Mouse (Mus musculus): ENCODE data around the gene Gm10428. TPM values are rescaled to one million over a fixed set of nuclear protein-coding genes. Genes with fewer than 3 reads are reported as not detected.
A peak's percentile ranks its signal among the peaks of the same experiment; 100 is the strongest.
"Not testable (repeated sequence)": the region's sequence is repeated elsewhere in the genome, so short reads cannot be mapped to it uniquely, and the experiment has no call there.

The Gm10428 gene
- polyA plus RNA-seq, 1 experiment from 2014 or later, result not detected

GRCm38 (mm10) chr11:62747227-62747626, 5.7 kb upstream of the Gm10428 start:
- WGBS, result 64% methylated on average over 9 of the region's 9 CpGs
- Histone ChIP-seq H3K4me1 (peaks cover 13% of the 10 kb centered on the region; the same call in 1 of the 2 replicates), H3K27ac (no peak overlapping the region), H3K4me3 (no peak overlapping the region), H3K36me3 (replicated peaks) (no peaks in the 10 kb centered on the region), H3K9me3 (no peaks in the 10 kb centered on the region), H3K27me3 (replicated peaks) (no peaks in the 10 kb centered on the region), H3K9ac (no peak overlapping the region), H3K4me2 (no peak overlapping the region)
- ATAC-seq (replicated peaks), result no peak

- Histone ChIP-seq H3K36me3 (replicated peaks) (no peaks in the 10 kb centered on the region), H3K27me3 (replicated peaks) (no peaks in the 10 kb centered on the region), H3K4me2 (no peak overlapping the region), H3K9me3 (no peaks in the 10 kb centered on the region), H3K9ac (no peak overlapping the region), H3K4me1 (peaks cover 13% of the 10 kb centered on the region; the same call in 1 of the 2 replicates), H3K27ac (no peak overlapping the region), H3K4me3 (no peak overlapping the region)
- WGBS, result 74% methylated on average over 4 of the region's 4 CpGs
- ATAC-seq (replicated peaks), result no peak
Observed at GRCm38 (mm10) chr11:62748062-62748461, 4.8 kb upstream of the Gm10428 start.

- not testable (repeated sequence) for H3K4me2 ChIP-seq; ATAC-seq (replicated peaks); H3K9me3 ChIP-seq; H3K36me3 ChIP-seq (replicated peaks); H3K4me3 ChIP-seq; H3K27ac ChIP-seq; H3K27me3 ChIP-seq (replicated peaks); H3K9ac ChIP-seq
- peaks cover 13% of the 10 kb centered on the region; the same call in 1 of the 2 replicates for H3K4me1 ChIP-seq
- 92% methylated on average over 13 of the region's 13 CpGs for WGBS
Observed at GRCm38 (mm10) chr11:62749445-62749844, 3.5 kb upstream of the Gm10428 start.

GRCm38 (mm10) chr11:62752191-62752590, 709 bp upstream of the Gm10428 start:
- no peak overlapping the region for H3K4me2 ChIP-seq
- 73% methylated on average over 11 of the region's 11 CpGs for WGBS

GRCm38 (mm10) chr11:62756456-62757142, 3.7 kb downstream of the Gm10428 start:
- H3K4me2 ChIP-seq, result peak overlapping the region; percentile 68
- H3K4me1 ChIP-seq, result peaks cover 8% of the 10 kb centered on the region; the same call in 1 of the 2 replicates
- 7% methylated on average over 36 of the region's 36 CpGs for WGBS
- peak overlapping the region; percentile 41 for H3K4me3 ChIP-seq
- H3K27me3 ChIP-seq (replicated peaks), result peaks cover 9% of the 10 kb centered on the region; the same call in 1 of the 2 replicates
- ATAC-seq (replicated peaks), result peak; percentile 97
- no peaks in the 10 kb centered on the region for H3K36me3 ChIP-seq (replicated peaks)
- H3K27ac ChIP-seq, result no peak overlapping the region
- H3K9ac ChIP-seq, result peak overlapping the region; percentile 46
- no peaks in the 10 kb centered on the region for H3K9me3 ChIP-seq

More at GRCm38 (mm10) chr11:62752191-62752590, 709 bp upstream of the Gm10428 start:
- Histone ChIP-seq H3K27ac (no peak overlapping the region), H3K4me1 (peaks cover 2% of the 10 kb centered on the region; the same call in 1 of the 2 replicates), H3K4me3 (no peak overlapping the region), H3K36me3 (replicated peaks) (no peaks in the 10 kb centered on the region), H3K27me3 (replicated peaks) (no peaks in the 10 kb centered on the region), H3K9me3 (no peaks in the 10 kb centered on the region), H3K9ac (no peak overlapping the region)
- ATAC-seq (replicated peaks), result no peak

GRCm38 (mm10) chr11:62757143-62757507, 4.2 kb downstream of the Gm10428 start:
- H3K36me3 ChIP-seq (replicated peaks), result no peaks in the 10 kb centered on the region
- no peak overlapping the region for H3K27ac ChIP-seq
- peak overlapping the region; percentile 68 for H3K4me2 ChIP-seq
- peaks cover 9% of the 10 kb centered on the region; the same call in 1 of the 2 replicates for H3K27me3 ChIP-seq (replicated peaks)
- H3K9ac ChIP-seq, result peak overlapping the region; percentile 46
- ATAC-seq (replicated peaks), result peak; percentile 44; the same call in 1 of the 2 replicates
- H3K4me3 ChIP-seq, result peak overlapping the region; percentile 41
- peaks cover 8% of the 10 kb centered on the region; the same call in 1 of the 2 replicates for H3K4me1 ChIP-seq
- WGBS, result 8% methylated on average over 7 of the region's 7 CpGs
- no peaks in the 10 kb centered on the region for H3K9me3 ChIP-seq

- no peak for ATAC-seq (replicated peaks)
- Histone ChIP-seq H3K36me3 (replicated peaks) (no peaks in the 10 kb centered on the region), H3K4me2 (no peak overlapping the region), H3K27me3 (replicated peaks) (peaks cover 9% of the 10 kb centered on the region; the same call in 1 of the 2 replicates), H3K4me1 (peaks cover 8% of the 10 kb centered on the region; the same call in 1 of the 2 replicates), H3K4me3 (no peak overlapping the region), H3K9me3 (no peaks in the 10 kb centered on the region), H3K9ac (no peak overlapping the region), H3K27ac (no peak overlapping the region)
- WGBS, result 80% methylated on average over 6 of the region's 6 CpGs
Observed at GRCm38 (mm10) chr11:62757906-62758305, 5.0 kb downstream of the Gm10428 start.

- Histone ChIP-seq H3K36me3 (replicated peaks) (no peaks in the 10 kb centered on the region), H3K4me2 (no peak overlapping the region), H3K4me3 (no peak overlapping the region), H3K27me3 (replicated peaks) (peaks cover 9% of the 10 kb centered on the region; the same call in 1 of the 2 replicates), H3K9me3 (no peaks in the 10 kb centered on the region), H3K4me1 (peaks cover 8% of the 10 kb centered on the region; the same call in 1 of the 2 replicates), H3K9ac (no peak overlapping the region), H3K27ac (no peak overlapping the region)
- WGBS, result 63% methylated on average over 11 of the region's 11 CpGs
- no peak for ATAC-seq (replicated peaks)
Observed at GRCm38 (mm10) chr11:62758491-62758890, 5.6 kb downstream of the Gm10428 start.

- WGBS, result 79% methylated on average over 9 of the region's 9 CpGs
- no peaks in the 10 kb centered on the region for H3K9me3 ChIP-seq
- H3K27ac ChIP-seq, result no peak overlapping the region
- H3K9ac ChIP-seq, result no peak overlapping the region
- H3K4me2 ChIP-seq, result no peak overlapping the region
- no peaks in the 10 kb centered on the region for H3K36me3 ChIP-seq (replicated peaks)
- peaks cover 9% of the 10 kb centered on the region; the same call in 1 of the 2 replicates for H3K27me3 ChIP-seq (replicated peaks)
- ATAC-seq (replicated peaks), result no peak
- H3K4me1 ChIP-seq, result peaks cover 8% of the 10 kb centered on the region; the same call in 1 of the 2 replicates
- H3K4me3 ChIP-seq, result no peak overlapping the region
Observed at GRCm38 (mm10) chr11:62760755-62761457, 8.0 kb downstream of the Gm10428 start.

- no peak overlapping the region for H3K4me3 ChIP-seq
- H3K27me3 ChIP-seq (replicated peaks), result no peaks in the 10 kb centered on the region
- H3K4me1 ChIP-seq, result no peaks in the 10 kb centered on the region
- H3K36me3 ChIP-seq (replicated peaks), result peaks cover 36% of the 10 kb centered on the region
- H3K27ac ChIP-seq, result no peak overlapping the region
- no peak overlapping the region for H3K4me2 ChIP-seq
- ATAC-seq (replicated peaks), result no peak
- H3K9ac ChIP-seq, result no peak overlapping the region
- H3K9me3 ChIP-seq, result peaks cover 34% of the 10 kb centered on the region
- 96% methylated on average over 7 of the region's 7 CpGs for WGBS
Observed at GRCm38 (mm10) chr11:62776510-62776909, 23.6 kb downstream of the Gm10428 start.

- 6% methylated on average over 33 of the region's 34 CpGs for WGBS
Observed at GRCm38 (mm10) chr11:62788935-62789616, 36.2 kb downstream of the Gm10428 start, which contains the start of gene Zfp286. TSS of gene Zfp286 (minus strand) at chr11:62789462.

GRCm38 (mm10) chr11:62789617-62789936, 36.7 kb downstream of the Gm10428 start:
- ATAC-seq (replicated peaks), result peak; percentile 62
- peak overlapping the region; percentile 40; the same call in 1 of the 2 replicates for H3K9ac ChIP-seq
- H3K27ac ChIP-seq, result peak overlapping the region; percentile 77
- H3K4me1 ChIP-seq, result 0 out of 2 replicates have a peak, but pooled peaks cover 13% of the 10 kb centered on the region
- peaks cover 6% of the 10 kb centered on the region for H3K36me3 ChIP-seq (replicated peaks)
- H3K4me2 ChIP-seq, result peak overlapping the region; percentile 75
- H3K4me3 ChIP-seq, result peak overlapping the region; percentile 57
- no peaks in the 10 kb centered on the region for H3K9me3 ChIP-seq
- WGBS, result 52% methylated on average over 3 of the region's 3 CpGs
- no peaks in the 10 kb centered on the region for H3K27me3 ChIP-seq (replicated peaks)

More at GRCm38 (mm10) chr11:62788935-62789616, 36.2 kb downstream of the Gm10428 start, which contains the start of gene Zfp286:
- Histone ChIP-seq H3K4me2 (peak within 1 kb of the TSS; percentile 75), H3K36me3 (replicated peaks) (peaks cover 11% of the 10 kb centered on the region), H3K27ac (peak within 1 kb of the TSS; percentile 77), H3K9ac (peak within 1 kb of the TSS; percentile 61), H3K4me1 (0 out of 2 replicates have a peak, but pooled peaks cover 13% of the 10 kb centered on the region), H3K27me3 (replicated peaks) (no peaks in the 10 kb centered on the region), H3K4me3 (peak within 1 kb of the TSS; percentile 57), H3K9me3 (peaks cover 3% of the 10 kb centered on the region; the same call in 1 of the 2 replicates)
- ATAC-seq (replicated peaks), result peak; percentile 97
